ENCODE assay signal across 10 mouse cellular contexts in genomic region chr2:38691542-38691941, GRCm38 (mm10). TPM values are rescaled to one million over a fixed set of nuclear protein-coding genes. Genes with fewer than 3 reads are reported as not detected.
A peak's percentile ranks its signal among the peaks of the same experiment; 100 is the strongest.
DNase-seq lines count a peak whose midpoint lies in the region; ATAC-seq and TF ChIP-seq lines count a peak whose summit lies in the region.
"Had no signal": no experiment of that assay in that cellular context is flagged by ENCODE, and none has a peak within 500 bp of the region (broad histone marks: within the 10 kb centered on the region; RNA-seq: fewer than 3 reads in every experiment).

No protein-coding gene starts in this region.

- peaks cover 5% of the 10 kb centered on the region for H3K4me1 ChIP-seq in thymus, adult 2 months (replicated peaks; ENCODE audit: control insufficient read depth, insufficient read depth, low read length)

- H3K36me3 ChIP-seq in thymus, adult 2 months (ENCODE audit: control insufficient read depth, insufficient read depth, low read length), result no peaks in the 10 kb centered on the region
- H3K36me3 ChIP-seq in splenic B cell, adult 2 months (ENCODE audit: control insufficient read depth, insufficient read depth, low read length, poor library complexity, severe bottlenecking), result no peaks in the 10 kb centered on the region
- H3K36me3 ChIP-seq: limb, embryonic 13.5 days; stomach, embryonic 15.5 days had no signal

- intact Hi-C loops in heart, postnatal 25 days (cut with DNase I), result no loop called here

- no peak overlapping the region for H3K27ac ChIP-seq in thymus, adult 2 months (ENCODE audit: control insufficient read depth, insufficient read depth, low read length)
- H3K27ac ChIP-seq: limb, embryonic 13.5 days; stomach, embryonic 15.5 days had no signal

- peak; percentile 49; the same call in 1 of the 2 replicates for TF ChIP-seq CTCF in thymus, adult 2 months (IDR thresholded peaks at IDR 0.05; ENCODE audit: borderline replicate concordance, control insufficient read depth, extremely low read depth, insufficient read depth, low read length, poor library complexity)

- H3K27me3 ChIP-seq in thymus, adult 2 months (ENCODE audit: control insufficient read depth, insufficient read depth, low read length), result no peaks in the 10 kb centered on the region; the same call in 1 of the 2 replicates
- H3K27me3 ChIP-seq in splenic B cell, adult 2 months (ENCODE audit: control insufficient read depth, insufficient read depth, low read length, poor library complexity, severe bottlenecking), result no peaks in the 10 kb centered on the region

- peak; percentile 51 for DNase-seq in heart, postnatal 4 days
- DNase-seq in heart, postnatal 25 days (ENCODE audit: low spot score), result no peak
- peak; percentile 45 for DNase-seq in thymus, adult 2 months
- DNase-seq in thymus, adult 18-20 months, result no peak
- peak; percentile 66 to 78 for DNase-seq in cerebellum, postnatal 25 days
- DNase-seq in kidney, postnatal 36 days, result peak; percentile 46 to 85
- DNase-seq in splenic B cell, adult 2 months (ENCODE audit: low read depth, low spot score), result peak; percentile 42

- H3K4me3 ChIP-seq in thymus, adult 2 months (ENCODE audit: control insufficient read depth, insufficient read depth, low read length), result no peak overlapping the region
- H3K4me3 ChIP-seq: limb, embryonic 13.5 days; stomach, embryonic 15.5 days had no signal

- no peak for ATAC-seq in activated CD4-positive, CD25-positive, alpha-beta regulatory T cell, adult 4 months

- no peak for TF ChIP-seq POLR2A in thymus, adult 2 months (IDR thresholded peaks at IDR 0.05; ENCODE audit: control insufficient read depth, extremely low read depth, insufficient read depth, low read length, poor library complexity)

- WGBS in thymus, adult 2 months, result 30% methylated on average over 8 of the region's 8 CpGs

RNA-seq across cellular contexts. Expression of gene Nr5a1, which starts 22.8 kb away (rescaled TPM):
- under 1 TPM; 0.10 to 0.14 TPM for total RNA-seq in heart, postnatal 4 days (2021)
- not detected for total RNA-seq in heart, postnatal 25 days (2021)
- polyA plus RNA-seq in thymus, adult 2 months (2012; rRNA removed), result 0.09 and 0.22 TPM in 2 replicates
- not detected for polyA plus RNA-seq in activated CD4-positive, CD25-positive, alpha-beta regulatory T cell, adult 4 months (2017; shearing (Covaris generic))
- polyA plus RNA-seq: limb, embryonic 13.5 days had no signal

RNA-seq across cellular contexts. Expression of gene Psmb7, which starts 47.7 kb away (rescaled TPM):
- 100 to 1,000 TPM; 252 to 254 TPM for total RNA-seq in heart, postnatal 4 days (2021)
- total RNA-seq in heart, postnatal 25 days (2021), result 100 to 1,000 TPM; 250 to 253 TPM
- polyA plus RNA-seq in thymus, adult 2 months (2012; rRNA removed), result 81.7 and 99.0 TPM in 2 replicates
- polyA plus RNA-seq in activated CD4-positive, CD25-positive, alpha-beta regulatory T cell, adult 4 months (2017; shearing (Covaris generic)), result 100 to 1,000 TPM; 116 to 139 TPM

Comparison
In these comparisons a context has a peak if more than half of its experiments do, and no peak if none do; other contexts are left out.
1. DNase-seq: peak in heart, postnatal 4 days (single experiment), thymus, adult 2 months (single experiment), cerebellum, postnatal 25 days (2 of 2), kidney, postnatal 36 days (2 of 2) and splenic B cell, adult 2 months (single experiment); none in heart, postnatal 25 days (single experiment) and thymus, adult 18-20 months (0 of 2).